Mouse (Mus musculus) embryonic facial prominence, embryonic 15.5 days (tissue): ENCODE measurements around the gene Sh3pxd2b. TPM values are rescaled to one million over a fixed set of nuclear protein-coding genes. Genes with fewer than 3 reads are reported as not detected.

Experiments used
- ATAC-seq: fragments of 200-750 bp; cut with Nextera tagmentation; 2 replicates; pipeline ENCODE4 v1.8.0; 2017; ENCODE audit warnings: low read depth, moderate TSS enrichment; ENCODE audit not compliant: insufficient number of reproducible peaks, low FRiP score, low TSS enrichment
- H3K27ac ChIP-seq: fragments of 300-500 bp; sonication (generic); replicated peaks from 2 replicates; pipeline ENCODE4 v1.5.1; 2015; ENCODE audit warnings: mild to moderate bottlenecking, inconsistent platforms
- H3K27me3 ChIP-seq: fragments of 300-500 bp; sonication (generic); 2 replicates; pipeline ENCODE4 v1.6.1; 2015; ENCODE audit warnings: inconsistent platforms
- H3K36me3 ChIP-seq: fragments of 300-500 bp; sonication (generic); 2 replicates; pipeline ENCODE4 v1.6.1; 2015; ENCODE audit warnings: mild to moderate bottlenecking, inconsistent platforms
- H3K4me1 ChIP-seq: fragments of 300-500 bp; sonication (generic); 2 replicates; pipeline ENCODE4 v1.6.1; 2015; ENCODE audit warnings: inconsistent platforms
- H3K4me2 ChIP-seq: fragments of 300-500 bp; sonication (generic); replicated peaks from 2 replicates; pipeline ENCODE4 v1.6.1; 2015; ENCODE audit warnings: mild to moderate bottlenecking, inconsistent platforms
- H3K4me3 ChIP-seq: fragments of 300-500 bp; sonication (generic); replicated peaks from 2 replicates; pipeline ENCODE4 v1.5.1; 2015; ENCODE audit warnings: mild to moderate bottlenecking, inconsistent platforms
- H3K9ac ChIP-seq: fragments of 300-500 bp; sonication (generic); 2 replicates; pipeline ENCODE4 v1.6.1; 2015; ENCODE audit warnings: inconsistent platforms
- H3K9me3 ChIP-seq: fragments of 300-500 bp; sonication (generic); replicated peaks from 2 replicates; pipeline ENCODE4 v1.6.1; 2016; ENCODE audit warnings: inconsistent platforms
- WGBS: fragments of 180-500 bp; shearing (Covaris S2); methylation state at CpG from one replicate; pipeline ENCODE4 v1.1.7; 2015; 5-methylcytosine and 5-hydroxymethylcytosine counted together
- polyA plus RNA-seq: library from polyadenylated mRNA; unstranded; fragments of >200 nt; fragmentation: Nextera tagmentation; extraction: Ambion mirVana; gene quantifications from 2 replicates; pipeline ENCODE4 v1.2.1, GENCODE M21; 2015

Gene Sh3pxd2b
- polyA plus RNA-seq, 1 experiment from 2014 or later: 33.9 TPM

DNA sequence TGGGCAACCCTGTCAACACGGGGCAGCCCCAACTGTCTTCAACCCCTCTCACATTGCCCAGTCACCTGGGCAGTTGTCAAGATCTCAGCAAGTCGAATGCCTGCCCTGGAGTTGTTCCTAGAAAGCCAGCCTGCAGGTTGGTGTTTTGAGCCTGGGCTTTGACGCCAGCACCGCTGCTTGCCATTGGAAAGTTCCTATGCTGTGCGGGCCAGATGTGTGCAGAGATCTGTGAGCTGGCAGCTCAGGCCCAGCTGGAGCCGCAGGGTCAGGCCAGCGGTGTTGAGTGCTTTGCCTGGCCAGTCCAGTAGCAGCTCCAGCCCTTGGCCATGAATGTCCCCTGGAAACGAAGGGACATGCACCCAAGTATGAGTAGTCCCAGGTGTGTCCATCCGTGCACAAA, 14.2 kb downstream of the Sh3pxd2b start:
- Histone ChIP-seq H3K36me3 (no peaks in the 10 kb centered on the region), H3K27me3 (no peaks in the 10 kb centered on the region), H3K9me3 (no peaks in the 10 kb centered on the region), H3K4me1 (peaks cover 58% of the 10 kb centered on the region), H3K4me3 (no peak overlapping the region), H3K27ac (no peak overlapping the region; the same call in 1 of the 2 replicates), H3K4me2 (no peak overlapping the region), H3K9ac (no peak overlapping the region)
- ATAC-seq: no peak
- 89% methylated on average over 9 of the region's 9 CpGs for WGBS

DNA sequence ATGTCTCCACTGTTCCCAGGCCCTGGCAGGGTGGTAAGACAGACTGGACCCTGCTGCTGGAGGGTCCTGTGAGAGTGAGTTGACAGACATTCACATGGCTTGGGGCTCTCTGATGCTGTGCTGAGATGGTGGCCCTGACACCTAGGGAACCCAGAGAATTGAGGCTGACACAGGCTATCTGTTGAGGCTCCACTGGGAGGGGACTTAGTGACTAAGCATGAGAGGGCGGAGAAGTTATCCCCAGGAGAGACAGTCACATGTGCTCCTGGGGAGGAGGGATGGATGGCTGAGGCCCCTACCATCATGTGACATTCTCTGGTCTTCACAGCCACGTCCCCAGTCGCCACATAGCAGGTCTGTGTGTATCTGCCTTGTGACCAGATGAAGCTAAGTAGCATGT, 15.6 kb downstream of the Sh3pxd2b start:
- no peak for ATAC-seq
- Histone ChIP-seq H3K27ac (peak overlapping the region; percentile 82), H3K4me1 (peaks cover 55% of the 10 kb centered on the region), H3K4me3 (no peak overlapping the region), H3K27me3 (no peaks in the 10 kb centered on the region), H3K9ac (no peak overlapping the region), H3K4me2 (no peak overlapping the region), H3K36me3 (no peaks in the 10 kb centered on the region), H3K9me3 (no peaks in the 10 kb centered on the region)
- WGBS: 56% methylated on average over 3 of the region's 3 CpGs

DNA sequence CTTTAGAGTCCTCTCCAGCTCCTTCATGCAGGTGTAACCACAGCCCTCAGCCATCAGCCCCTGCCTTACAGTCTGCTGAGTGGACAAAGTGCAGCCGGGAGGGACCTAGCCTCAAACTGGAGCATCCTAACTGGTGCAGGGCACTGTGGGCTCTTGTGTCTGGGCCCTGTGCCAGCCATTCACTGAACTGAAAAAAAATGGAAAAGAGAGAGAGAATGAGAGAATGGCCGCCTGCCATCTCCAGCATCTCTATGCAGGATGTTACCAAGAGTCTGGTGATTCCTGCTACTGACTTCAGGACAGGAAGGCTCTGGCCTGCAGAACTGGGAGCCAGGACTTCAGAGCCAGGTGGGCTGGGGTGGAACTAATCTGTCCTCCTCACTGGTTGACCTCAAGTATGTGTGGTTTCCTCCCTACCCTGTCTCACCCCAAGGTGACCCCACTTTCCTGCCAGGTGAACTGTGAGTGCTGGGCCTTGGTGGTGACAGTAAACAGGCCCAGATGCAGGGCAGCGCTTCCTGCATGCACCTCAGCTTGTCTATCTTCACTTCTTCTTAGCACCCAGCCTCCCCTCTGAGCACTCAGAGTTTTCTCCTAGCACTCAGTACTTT, 16.1 kb downstream of the Sh3pxd2b start:
- H3K27me3 ChIP-seq: no peaks in the 10 kb centered on the region
- WGBS: 53% methylated on average over 3 of the region's 3 CpGs
- ATAC-seq: 0 out of 2 replicates have a peak, but pooled peaks have one; percentile 44
- no peaks in the 10 kb centered on the region for H3K9me3 ChIP-seq
- peak overlapping the region; percentile 82 for H3K27ac ChIP-seq
- no peaks in the 10 kb centered on the region for H3K36me3 ChIP-seq
- H3K4me2 ChIP-seq: no peak overlapping the region
- H3K4me1 ChIP-seq: peaks cover 52% of the 10 kb centered on the region
- H3K9ac ChIP-seq: no peak overlapping the region
- H3K4me3 ChIP-seq: no peak overlapping the region

GRCm38 (mm10) chr11:32364375-32364774, 16.8 kb downstream of the Sh3pxd2b start:
- Histone ChIP-seq H3K27ac (peak overlapping the region; percentile 82), H3K36me3 (no peaks in the 10 kb centered on the region), H3K4me2 (no peak overlapping the region), H3K27me3 (no peaks in the 10 kb centered on the region), H3K4me1 (peaks cover 51% of the 10 kb centered on the region), H3K9me3 (no peaks in the 10 kb centered on the region), H3K9ac (no peak overlapping the region), H3K4me3 (no peak overlapping the region)
- WGBS: 36% methylated on average over 7 of the region's 7 CpGs
- no peak; the same call in 1 of the 2 replicates for ATAC-seq

- Histone ChIP-seq H3K27ac (peak overlapping the region; percentile 72), H3K9ac (no peak overlapping the region), H3K27me3 (no peaks in the 10 kb centered on the region), H3K4me3 (no peak overlapping the region), H3K36me3 (no peaks in the 10 kb centered on the region), H3K4me2 (no peak overlapping the region), H3K9me3 (no peaks in the 10 kb centered on the region), H3K4me1 (peaks cover 48% of the 10 kb centered on the region)
- WGBS: 84% methylated on average over 4 of the region's 4 CpGs
- ATAC-seq: no peak
Measured at GRCm38 (mm10) chr11:32365498-32365897, 17.9 kb downstream of the Sh3pxd2b start.

- H3K4me3 ChIP-seq: no peak overlapping the region
- no peaks in the 10 kb centered on the region for H3K27me3 ChIP-seq
- H3K4me2 ChIP-seq: no peak overlapping the region
- H3K9ac ChIP-seq: no peak overlapping the region
- peaks cover 54% of the 10 kb centered on the region for H3K4me1 ChIP-seq
- peak overlapping the region; percentile 72 for H3K27ac ChIP-seq
- no peak for ATAC-seq
- no peaks in the 10 kb centered on the region for H3K9me3 ChIP-seq
- WGBS: 41% methylated on average over 2 of the region's 2 CpGs
- peaks cover 9% of the 10 kb centered on the region for H3K36me3 ChIP-seq
Measured at GRCm38 (mm10) chr11:32367056-32367455, 19.4 kb downstream of the Sh3pxd2b start.

DNA sequence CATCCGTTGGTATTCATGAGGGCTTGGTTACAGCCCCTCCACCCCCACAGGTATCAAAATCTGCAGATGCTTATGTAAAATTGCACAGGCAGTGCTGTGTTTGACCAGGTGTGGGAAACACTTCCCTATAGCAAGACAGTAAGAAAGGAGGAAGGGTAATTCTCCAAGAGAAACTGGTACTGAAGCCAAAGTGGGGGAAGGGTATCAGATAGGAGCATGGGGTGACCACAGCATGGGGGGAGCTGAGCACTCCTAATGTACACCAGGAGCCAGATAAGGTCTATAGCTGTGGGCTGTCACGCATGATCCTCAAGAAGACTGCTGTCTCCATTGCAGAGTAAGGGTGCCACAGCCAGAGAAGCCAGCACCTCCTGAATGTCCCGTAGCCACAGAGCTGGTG, 21.4 kb downstream of the Sh3pxd2b start:
- 88% methylated on average over 3 of the region's 3 CpGs for WGBS
- no peak for ATAC-seq

GRCm38 (mm10) chr11:32370881-32371280, 23.3 kb downstream of the Sh3pxd2b start:
- Histone ChIP-seq H3K9ac (no peak overlapping the region), H3K4me2 (no peak overlapping the region), H3K4me1 (peaks cover 36% of the 10 kb centered on the region), H3K36me3 (peaks cover 43% of the 10 kb centered on the region), H3K27ac (no peak overlapping the region), H3K4me3 (no peak overlapping the region), H3K9me3 (no peaks in the 10 kb centered on the region), H3K27me3 (no peaks in the 10 kb centered on the region)
- 52% methylated on average over 1 of the region's 1 CpGs for WGBS
- ATAC-seq: no peak

More for the DNA sequence above, 21.4 kb downstream of the Sh3pxd2b start:
- Histone ChIP-seq H3K9me3 (no peaks in the 10 kb centered on the region), H3K9ac (no peak overlapping the region), H3K4me1 (peaks cover 39% of the 10 kb centered on the region), H3K27me3 (no peaks in the 10 kb centered on the region), H3K4me2 (no peak overlapping the region), H3K36me3 (peaks cover 28% of the 10 kb centered on the region), H3K27ac (no peak overlapping the region), H3K4me3 (no peak overlapping the region)

GRCm38 (mm10) chr11:32373266-32374026, 25.8 kb downstream of the Sh3pxd2b start:
- WGBS: 77% methylated on average over 13 of the region's 13 CpGs
- H3K4me1 ChIP-seq: peaks cover 19% of the 10 kb centered on the region
- H3K4me2 ChIP-seq: no peak overlapping the region
- no peak overlapping the region for H3K27ac ChIP-seq
- no peaks in the 10 kb centered on the region for H3K9me3 ChIP-seq
- no peak overlapping the region for H3K9ac ChIP-seq
- H3K27me3 ChIP-seq: no peaks in the 10 kb centered on the region
- peaks cover 62% of the 10 kb centered on the region for H3K36me3 ChIP-seq
- ATAC-seq: no peak
- H3K4me3 ChIP-seq: no peak overlapping the region

- ATAC-seq: no peak
- 83% methylated on average over 9 of the region's 9 CpGs for WGBS
- H3K9me3 ChIP-seq: no peaks in the 10 kb centered on the region
- peaks cover 19% of the 10 kb centered on the region for H3K4me1 ChIP-seq
- H3K27ac ChIP-seq: no peak overlapping the region
- H3K27me3 ChIP-seq: no peaks in the 10 kb centered on the region
- peaks cover 64% of the 10 kb centered on the region for H3K36me3 ChIP-seq
- H3K4me3 ChIP-seq: no peak overlapping the region
- no peak overlapping the region for H3K4me2 ChIP-seq
- H3K9ac ChIP-seq: no peak overlapping the region
Measured at GRCm38 (mm10) chr11:32374027-32374589, 26.5 kb downstream of the Sh3pxd2b start.

DNA sequence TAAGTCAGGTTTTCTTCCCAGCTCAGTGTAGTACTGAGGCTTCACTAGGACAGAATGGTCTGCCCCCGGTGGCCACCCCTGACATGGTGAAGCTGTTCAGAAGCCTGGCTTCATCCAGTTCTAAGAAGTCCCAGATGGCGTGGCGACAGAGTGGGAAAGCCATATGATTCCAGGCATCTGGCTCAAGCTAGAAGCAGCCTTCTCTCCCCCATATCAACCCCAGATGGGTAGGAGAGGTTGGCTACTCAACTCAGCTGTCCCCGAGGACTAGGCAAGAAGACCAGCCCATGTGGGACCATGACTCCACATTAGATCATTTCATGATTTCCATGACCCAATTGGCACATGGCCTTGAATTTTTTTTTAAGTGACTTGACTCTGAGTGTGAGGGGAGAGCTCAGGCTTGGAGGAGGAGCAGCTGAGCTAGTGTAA, 27.5 kb downstream of the Sh3pxd2b start:
- peak; percentile 61 for ATAC-seq
- H3K4me1 ChIP-seq: peaks cover 25% of the 10 kb centered on the region
- no peaks in the 10 kb centered on the region for H3K9me3 ChIP-seq
- no peak overlapping the region for H3K4me2 ChIP-seq
- no peak overlapping the region for H3K4me3 ChIP-seq
- H3K27ac ChIP-seq: no peak overlapping the region
- 45% methylated on average over 4 of the region's 4 CpGs for WGBS
- no peak overlapping the region for H3K9ac ChIP-seq
- peaks cover 66% of the 10 kb centered on the region for H3K36me3 ChIP-seq
- no peaks in the 10 kb centered on the region for H3K27me3 ChIP-seq
